Mouse (Mus musculus) small intestine, adult 2 months (tissue): Measurements from ENCODE around the gene Ctnna3.

Source experiments
- CTCF ChIP-seq: fragments of 200-500 bp; IDR thresholded peaks from 2 replicates; pipeline ENCODE4 v1.5.1; 2012; ENCODE audit warnings: low read depth, mild to moderate bottlenecking, control low read depth, inconsistent platforms, low read length, moderate library complexity, mixed read lengths; ENCODE audit not compliant: insufficient replicate concordance, insufficient read length; ENCODE audit errors: extremely low read depth
- POLR2A ChIP-seq: fragments of 200-500 bp; IDR thresholded peaks from 2 replicates; pipeline ENCODE4 v1.6.1; 2012; ENCODE audit warnings: low read depth, mild to moderate bottlenecking, control low read depth, inconsistent platforms, low read length, moderate library complexity

- TF ChIP-seq CTCF, result no peak
- TF ChIP-seq POLR2A, result no peak
Observed at GRCm38 (mm10) chr10:64181696-64182095, 751.8 kb downstream of the Ctnna3 start.
